Mouse (Mus musculus) v-Abl transformed pro-B cells (cell line): ENCODE measurements around the gene Slc16a13.

Experiments
- in situ Hi-C, 2 experiments: fragments of 400-800 bp; cut with MboI; formaldehyde crosslinking; loops; one replicate each; pipeline ENCODE4 v1.15.1; 2025; ENCODE audit not compliant: unreplicated experiment in 2 of 2

Gene Slc16a13

DNA sequence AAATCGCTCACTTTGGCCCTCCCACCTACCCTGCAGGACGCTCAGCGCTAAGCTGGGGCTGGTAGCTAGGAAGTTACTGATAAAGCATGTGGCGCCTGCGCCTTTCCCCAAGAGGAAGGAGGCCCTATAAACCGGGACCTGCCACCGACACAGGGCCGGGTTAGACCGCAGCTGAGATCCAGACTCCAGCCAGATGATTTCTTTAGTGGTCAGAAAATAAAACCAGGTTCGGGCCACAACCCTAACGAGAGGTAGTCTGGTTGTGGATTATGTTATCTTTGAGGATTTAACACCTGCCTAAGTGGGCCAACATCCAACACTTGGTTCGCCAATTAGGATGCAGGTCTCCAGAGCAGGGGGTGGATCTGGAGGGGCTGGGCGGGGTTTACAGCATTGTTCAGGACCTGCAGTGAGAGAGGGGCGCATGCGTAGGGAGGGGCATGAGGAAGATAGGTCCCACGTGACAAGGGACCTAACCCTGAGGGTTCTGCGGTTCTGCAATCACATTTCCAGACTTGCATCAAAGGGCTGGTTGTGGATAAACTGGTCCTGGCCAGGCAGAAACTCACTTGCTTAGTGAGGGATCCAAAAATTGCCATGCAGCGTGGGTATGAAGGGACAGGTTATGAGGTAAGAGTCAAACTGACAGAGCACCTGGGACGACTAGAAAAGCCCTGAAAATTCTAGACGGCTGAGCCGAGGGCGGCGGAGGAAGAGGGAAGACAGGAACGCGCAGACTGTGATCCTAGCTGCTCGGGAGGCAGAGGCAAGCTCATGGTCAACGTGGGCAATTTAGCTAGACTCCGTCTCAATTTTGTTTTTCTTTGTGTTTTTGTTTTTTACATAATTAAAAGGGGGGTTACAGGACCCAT is at the start of gene Slc16a13:
TSS of gene Slc16a13 (minus strand) at position 334 of the 872 bp plus-strand sequence.
- in situ Hi-C loops = loop anchor here in 1 of 2 experiments (25.0 kb wide), 1 partner anchor 534 kb away; the partner anchor contains the start of genes Senp3, Tnfsf12, Tnfsf13 and Tnfsfm13

DNA sequence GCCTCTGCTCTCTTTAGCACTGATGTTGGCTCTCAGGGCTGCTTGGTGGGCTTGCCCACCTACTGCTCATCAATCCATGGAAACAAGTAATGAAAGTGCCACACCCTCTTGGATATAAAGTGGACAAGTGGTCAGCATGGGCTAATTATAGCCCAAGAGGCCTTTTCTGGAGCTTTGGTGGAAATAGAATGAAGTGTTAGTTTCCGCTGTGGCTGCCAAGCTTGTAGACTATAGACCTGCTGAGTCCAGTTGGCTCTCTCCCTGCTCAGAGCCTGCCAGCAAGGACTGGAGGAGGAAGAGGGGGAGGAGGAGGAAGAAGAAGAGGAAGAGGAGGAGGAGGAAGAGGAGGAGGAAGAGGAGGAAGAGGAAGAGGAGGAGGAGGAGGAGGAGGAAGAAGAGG is 45.5 kb upstream of the Slc16a13 start:
- in situ Hi-C loops = no loop called here

DNA sequence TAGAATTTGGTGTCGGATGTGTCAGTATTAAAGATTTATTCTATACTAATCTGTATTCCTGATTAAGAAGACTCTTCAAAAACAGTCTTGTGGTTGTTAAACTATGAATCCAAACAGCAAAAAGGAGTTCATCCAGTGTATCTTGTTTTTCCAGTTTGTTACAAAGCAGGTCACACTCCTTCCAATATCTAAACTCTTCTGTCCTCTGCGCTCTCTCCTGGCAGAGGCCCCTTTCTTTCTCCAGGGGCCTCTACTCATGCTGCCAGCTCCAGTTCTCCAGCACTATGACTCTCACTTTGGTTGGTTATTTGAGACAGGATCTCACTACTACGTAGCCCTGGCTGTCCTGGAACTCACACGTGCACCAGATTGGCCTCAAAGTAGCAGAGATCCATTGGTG is 45.0 kb upstream of the Slc16a13 start:
- in situ Hi-C loops = no loop called here

DNA sequence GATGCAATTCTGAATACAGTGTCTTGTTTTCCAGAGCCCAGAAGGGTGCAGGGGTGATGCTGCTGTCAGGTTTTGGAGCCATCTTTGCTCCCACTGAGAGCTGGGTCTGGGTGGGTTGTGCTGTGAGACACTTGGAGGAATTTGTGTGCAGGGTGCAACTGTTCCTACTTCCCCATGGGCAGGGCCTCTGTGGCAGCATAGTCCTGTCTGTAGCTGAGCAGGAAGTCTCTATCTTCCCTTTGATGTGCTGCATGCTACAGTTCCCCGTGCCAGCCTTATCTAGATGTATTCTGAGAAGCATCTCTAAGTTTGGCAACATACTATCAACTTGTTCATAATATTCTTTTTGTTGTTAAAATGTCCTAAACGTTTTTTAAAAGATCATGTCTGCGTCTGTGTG is 44.4 kb upstream of the Slc16a13 start:
- in situ Hi-C loops = no loop called here

DNA sequence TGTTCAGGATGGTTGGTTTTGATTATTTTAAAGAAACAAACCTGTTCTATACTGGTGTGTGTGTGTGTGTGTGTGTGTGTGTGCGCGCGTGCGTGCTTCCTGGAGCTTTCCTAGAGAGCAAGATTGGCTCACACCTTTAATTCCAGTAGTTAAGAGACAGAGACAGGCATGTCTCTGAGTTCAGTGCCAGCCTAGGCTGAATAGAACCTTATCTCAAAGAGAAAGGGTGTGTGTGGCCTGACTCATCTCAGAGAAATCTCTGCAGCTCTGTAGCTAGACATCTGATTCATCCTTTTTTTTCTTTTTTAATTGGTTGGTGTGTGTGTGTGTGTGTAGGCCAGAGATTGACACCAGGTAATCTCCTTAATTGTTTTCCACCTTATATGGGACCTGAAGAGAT is 38.2 kb upstream of the Slc16a13 start:
- in situ Hi-C loops = no loop called here

DNA sequence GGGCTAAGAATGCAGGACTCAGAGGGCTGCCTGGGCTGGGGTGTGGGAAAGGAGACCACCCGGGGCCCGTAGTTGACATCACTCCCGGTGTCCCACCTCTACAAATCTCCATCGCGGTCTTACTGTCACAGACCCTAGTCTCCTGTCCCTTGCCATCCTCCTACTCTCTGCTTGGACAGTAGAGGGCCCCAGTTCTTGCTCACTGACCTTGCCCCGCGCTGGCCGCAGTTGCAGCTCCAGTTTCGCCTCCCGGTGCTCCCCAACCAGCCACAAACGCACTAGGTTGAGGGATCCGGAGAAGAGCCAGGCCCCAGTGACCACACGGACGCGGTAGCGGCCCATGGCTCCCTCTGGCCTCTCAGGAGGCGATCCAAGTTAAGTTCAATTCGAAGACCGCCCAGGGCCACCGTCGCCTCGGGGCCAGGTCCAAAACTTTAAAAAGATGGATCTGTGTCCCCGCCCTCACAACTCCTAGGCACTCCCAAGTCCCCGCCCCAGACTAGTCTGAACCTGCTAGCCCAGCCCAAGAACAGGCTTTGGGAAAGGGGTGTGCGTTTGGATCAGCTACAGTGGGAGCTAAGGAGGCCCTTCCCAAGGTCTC is 34.2 kb upstream of the Slc16a13 start, which contains the start of gene Alox12:
TSS of gene Alox12 (minus strand) at position 423 of the 601 bp plus-strand sequence.
- in situ Hi-C loops = no loop called here

DNA sequence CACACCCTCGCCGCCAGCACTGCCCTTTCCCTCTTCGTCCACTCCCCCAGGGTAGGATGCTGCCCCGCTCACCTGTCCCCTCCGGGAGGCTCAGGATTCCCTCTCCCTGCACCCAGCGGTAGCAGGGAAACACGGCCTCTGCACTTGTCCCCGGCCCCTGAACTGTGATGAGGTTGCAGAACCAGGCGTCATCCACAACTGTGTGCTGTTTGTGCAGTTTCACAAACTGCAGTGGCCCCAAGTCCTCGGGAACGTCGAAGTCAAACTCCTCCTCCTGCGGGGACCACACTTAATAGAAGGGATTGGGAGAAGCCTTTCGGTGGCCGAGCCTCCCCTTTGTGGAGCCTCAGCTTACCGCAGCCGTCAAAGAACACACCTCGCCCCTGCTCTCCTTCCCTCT is 33.5 kb upstream of the Slc16a13 start:
- in situ Hi-C loops = no loop called here

DNA sequence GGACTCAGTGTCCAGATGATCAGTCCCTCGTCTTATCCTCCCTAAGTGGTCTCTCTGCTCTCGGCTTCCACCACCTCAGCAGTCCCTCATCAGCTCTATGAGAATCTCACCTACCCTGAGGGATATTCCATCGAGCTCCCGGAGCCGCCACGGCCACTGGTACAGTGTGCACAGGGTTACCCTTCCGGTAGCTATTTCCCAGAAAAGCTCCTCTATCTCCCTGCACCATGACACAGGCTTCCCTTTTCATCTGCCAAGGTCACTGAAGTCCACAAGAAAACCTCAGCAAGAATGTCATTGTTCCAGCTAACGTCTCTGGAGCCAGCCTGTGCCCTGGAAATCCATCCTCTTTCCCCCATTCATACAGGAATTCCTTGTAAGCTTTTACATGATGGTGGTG is 31.0 kb upstream of the Slc16a13 start:
- in situ Hi-C loops = no loop called here

DNA sequence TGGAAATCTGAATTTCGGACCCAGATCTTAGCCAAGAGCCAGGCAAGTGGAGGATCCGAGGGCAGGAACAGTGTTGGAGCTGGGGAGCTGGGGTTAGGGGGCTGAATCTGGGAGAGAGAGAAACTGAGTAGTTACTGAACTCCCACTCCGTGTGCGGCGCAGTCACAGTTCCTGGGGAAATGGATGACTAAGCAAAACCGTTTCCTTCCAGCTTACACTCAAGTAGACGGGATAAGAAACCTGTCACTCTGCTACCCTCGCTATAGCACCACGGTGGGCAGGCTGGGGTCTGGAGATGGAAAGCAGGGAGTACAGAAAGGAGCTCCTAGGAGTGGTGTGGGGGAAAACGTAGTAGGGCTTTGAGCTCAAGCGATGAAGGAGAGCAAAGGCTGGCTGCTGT is 29.3 kb upstream of the Slc16a13 start:
- in situ Hi-C loops = no loop called here

DNA sequence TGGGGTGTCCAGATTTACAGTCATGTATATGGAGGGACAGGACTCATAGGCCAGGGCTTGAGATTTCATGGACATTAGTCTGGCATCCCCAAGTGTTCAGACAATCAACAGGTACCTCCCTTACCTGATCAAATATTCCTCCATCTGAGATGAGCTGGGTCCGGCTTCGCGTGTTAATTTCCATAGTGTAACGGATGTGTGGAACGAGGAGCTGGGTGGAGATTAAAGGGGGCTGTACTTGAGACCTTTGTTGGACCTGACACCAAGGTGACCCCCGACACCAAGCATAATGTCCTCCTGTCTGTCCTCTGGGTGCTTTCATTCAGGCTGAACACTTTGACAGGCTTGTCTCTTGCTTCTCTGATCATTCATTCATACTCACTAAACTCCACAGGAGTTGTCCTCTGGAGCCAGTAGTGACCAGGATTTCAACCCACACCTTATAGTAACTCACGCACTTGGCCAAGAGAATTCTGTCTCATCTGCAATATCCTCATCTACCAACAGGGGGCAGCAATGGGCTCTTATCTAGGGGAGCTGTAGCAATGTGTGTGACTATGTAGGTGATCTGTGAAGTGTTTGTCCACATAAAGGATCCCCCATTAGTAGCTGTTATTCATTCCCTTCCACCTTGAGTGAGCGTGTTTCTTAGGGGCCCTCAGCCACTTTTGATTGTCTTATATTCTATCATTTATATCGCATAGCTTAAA is 26.4 kb upstream of the Slc16a13 start:
- in situ Hi-C loops = loop anchor here (5.0 to 25.0 kb wide), 4 partner anchors 60 to 515 kb away; partner anchors contain the start of genes Gltpd2 (in 2 of the 2), Tm4sf5 (in 2 of the 2), Vmo1 (in 2 of the 2) and 4930544D05Rik (in 1 of the 2)

DNA sequence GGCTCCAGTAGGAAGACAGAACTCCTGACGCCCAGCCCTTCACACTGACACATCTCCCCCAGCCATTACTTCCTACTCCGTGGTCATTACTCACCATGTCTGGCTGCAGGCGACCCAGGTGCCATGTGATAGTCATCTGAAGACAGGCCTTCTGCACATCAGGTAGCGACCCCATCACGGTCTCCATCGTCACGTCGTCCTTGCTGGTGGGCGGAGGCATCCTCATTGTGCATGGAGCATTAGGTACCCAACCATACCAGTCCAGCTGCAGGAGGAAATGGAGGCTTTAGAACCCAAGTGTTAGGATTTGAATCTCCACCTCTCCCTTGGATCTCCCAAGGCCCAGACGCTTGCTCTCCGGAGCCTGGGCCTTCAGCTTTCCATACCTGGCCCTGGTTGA is 21.7 kb upstream of the Slc16a13 start:
- in situ Hi-C loops = loop anchor here (25.0 kb wide), 3 partner anchors 270 to 520 kb away; partner anchors contain the start of genes Gltpd2 (in 2 of the 2), Tm4sf5 (in 2 of the 2), Vmo1 (in 2 of the 2) and 4930544D05Rik (in 1 of the 2)

DNA sequence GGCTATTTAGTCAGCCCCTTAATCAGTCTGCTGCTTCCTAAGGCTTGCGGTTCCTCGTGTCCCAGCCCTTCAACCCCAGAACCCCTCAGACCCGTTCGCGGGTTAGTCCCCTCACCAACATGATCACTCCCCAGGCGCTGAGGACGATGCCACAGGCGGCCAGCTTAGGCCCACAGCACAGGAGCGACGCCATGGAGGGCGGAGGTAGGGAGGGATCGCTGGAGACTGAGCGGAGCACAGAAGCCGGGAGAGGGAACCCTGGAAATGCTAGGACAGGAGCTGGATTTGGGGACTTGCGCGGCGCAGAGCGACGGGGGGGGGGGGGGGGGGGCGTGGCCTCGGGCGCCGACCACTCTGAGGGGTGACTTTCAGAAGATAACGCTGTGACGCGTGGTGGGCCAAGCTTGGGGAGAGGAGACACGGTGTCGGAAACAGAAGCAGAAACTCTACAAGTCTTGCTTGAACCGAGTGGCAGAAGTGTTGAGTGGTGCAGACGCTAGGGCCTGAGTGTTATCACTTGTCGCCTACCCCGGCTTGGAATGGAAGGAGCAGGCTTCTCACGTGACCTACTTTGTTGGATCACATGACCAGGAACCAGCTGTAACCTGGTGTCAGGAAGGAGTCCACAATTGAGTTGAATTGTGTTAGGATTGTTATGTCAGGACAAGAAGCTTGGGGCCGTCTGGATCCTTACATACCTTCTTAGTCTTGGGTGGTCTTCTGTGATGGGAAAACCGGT is 18.8 kb upstream of the Slc16a13 start, which contains the start of the genes Gm21988 and Rnasek:
TSS of gene Gm21988 (minus strand) at position 290 of the 739 bp plus-strand sequence.
TSS of gene Rnasek (minus strand) at position 302 of the 739 bp plus-strand sequence.
- in situ Hi-C loops = loop anchor here (25.0 kb wide), 3 partner anchors 273 to 523 kb away; partner anchors contain the start of genes Gltpd2 (in 2 of the 2), Tm4sf5 (in 2 of the 2), Vmo1 (in 2 of the 2) and 4930544D05Rik (in 1 of the 2)

DNA sequence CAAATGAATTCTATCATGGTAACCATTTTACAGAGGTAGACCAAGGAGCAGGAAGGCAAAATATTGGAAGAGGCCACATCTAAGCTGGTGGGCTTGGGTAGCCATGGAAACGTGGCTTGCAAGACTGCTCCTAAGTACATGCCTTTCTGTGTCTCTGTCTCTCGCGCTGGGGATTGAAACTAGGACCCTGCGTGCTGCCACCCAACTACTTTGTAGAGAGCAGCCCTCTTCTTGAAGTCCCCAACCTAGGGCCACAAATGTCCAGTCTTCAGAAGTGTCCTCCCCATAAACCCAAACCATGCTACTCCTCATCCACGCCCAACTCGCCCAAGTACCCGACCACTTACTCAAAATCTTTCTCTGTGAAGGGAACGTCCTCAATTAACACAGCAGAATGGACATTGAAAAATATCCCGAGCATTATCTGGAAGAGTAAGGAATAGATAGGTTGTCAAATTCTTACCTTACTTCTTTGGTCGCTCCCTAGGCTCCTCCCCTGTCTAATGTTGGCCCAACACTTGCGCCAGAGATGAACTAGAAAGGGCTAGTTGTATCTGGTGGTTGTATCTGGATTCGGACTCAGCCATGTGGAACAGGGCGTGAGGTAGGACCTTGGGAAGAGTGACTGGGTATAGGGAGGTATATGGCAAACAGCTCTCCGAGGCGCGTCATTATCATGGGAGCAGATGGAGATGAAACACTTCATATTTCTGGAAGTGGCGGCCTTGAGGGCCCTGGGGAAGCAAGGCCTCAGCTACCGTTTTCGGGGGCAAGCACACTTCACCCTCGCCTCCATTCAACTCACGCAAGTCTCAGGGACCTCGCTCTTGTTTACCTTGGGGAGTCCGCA is 18.0 kb upstream of the Slc16a13 start:
- in situ Hi-C loops = loop anchor here (25.0 kb wide), 3 partner anchors 273 to 523 kb away; partner anchors contain the start of genes Gltpd2 (in 2 of the 2), Tm4sf5 (in 2 of the 2), Vmo1 (in 2 of the 2) and 4930544D05Rik (in 1 of the 2)

DNA sequence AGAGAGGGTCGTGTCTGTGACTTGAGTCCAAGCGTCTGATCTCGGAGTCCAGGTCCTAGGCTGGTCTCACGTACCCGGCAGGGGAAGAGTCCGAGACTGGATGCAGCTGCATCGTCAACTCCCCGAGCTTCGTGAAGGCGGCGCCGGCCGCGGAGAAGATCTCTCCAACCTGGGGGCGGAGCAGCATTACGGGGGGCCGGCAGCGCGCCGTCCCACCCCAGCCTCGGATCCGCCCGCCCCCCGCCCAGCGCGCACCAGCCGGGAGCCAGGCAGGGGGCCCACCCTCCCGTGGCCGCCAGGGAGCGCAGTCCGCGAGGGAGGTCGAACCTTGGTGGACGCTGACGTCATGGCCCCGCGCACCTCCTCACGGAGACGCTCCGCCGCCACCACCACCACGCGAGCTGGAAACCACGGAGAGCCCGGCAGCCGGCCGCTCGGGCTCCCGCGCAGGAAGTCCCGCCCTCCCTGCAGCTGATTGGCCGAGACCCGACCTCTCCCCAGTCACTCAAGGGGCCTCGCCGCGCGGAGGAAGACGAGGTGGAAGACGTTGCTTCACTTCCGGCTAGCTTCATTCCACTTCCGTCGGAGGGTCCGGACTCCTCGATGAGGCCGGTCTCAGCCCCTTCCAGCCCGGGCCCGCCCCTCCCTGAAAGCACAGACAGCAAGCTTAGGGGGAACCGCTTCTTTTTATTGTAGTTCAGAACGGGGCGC is 16.7 kb upstream of the Slc16a13 start, which contains the start of gene 0610010K14Rik:
TSS of gene 0610010K14Rik (minus strand) at position 458 of the 711 bp plus-strand sequence.
- in situ Hi-C loops = loop anchor here (25.0 kb wide), 3 partner anchors 275 to 525 kb away; partner anchors contain the start of genes Gltpd2 (in 2 of the 2), Tm4sf5 (in 2 of the 2), Vmo1 (in 2 of the 2) and 4930544D05Rik (in 1 of the 2)

DNA sequence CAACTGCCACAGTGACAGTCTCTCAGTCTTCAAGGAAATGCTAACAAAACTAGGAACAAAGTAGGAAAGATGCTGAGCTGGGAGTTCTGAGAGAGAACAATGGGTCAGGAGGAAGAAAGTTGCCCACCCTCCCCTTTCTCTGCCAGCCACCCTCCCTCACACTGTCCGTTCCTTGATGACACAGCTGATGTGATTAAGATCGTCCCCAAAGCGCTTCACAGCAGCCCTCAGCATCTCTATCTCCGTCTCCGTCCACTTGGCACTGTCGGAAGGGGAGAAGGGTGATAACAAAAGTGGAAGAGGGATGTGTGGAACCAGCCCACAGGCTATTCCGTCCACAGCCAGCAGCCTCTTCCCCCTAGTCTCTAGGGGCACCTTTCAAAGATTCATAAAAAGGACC is 15.9 kb upstream of the Slc16a13 start:
- in situ Hi-C loops = loop anchor here (25.0 kb wide), 3 partner anchors 276 to 526 kb away; partner anchors contain the start of genes Gltpd2 (in 2 of the 2), Tm4sf5 (in 2 of the 2), Vmo1 (in 2 of the 2) and 4930544D05Rik (in 1 of the 2)

DNA sequence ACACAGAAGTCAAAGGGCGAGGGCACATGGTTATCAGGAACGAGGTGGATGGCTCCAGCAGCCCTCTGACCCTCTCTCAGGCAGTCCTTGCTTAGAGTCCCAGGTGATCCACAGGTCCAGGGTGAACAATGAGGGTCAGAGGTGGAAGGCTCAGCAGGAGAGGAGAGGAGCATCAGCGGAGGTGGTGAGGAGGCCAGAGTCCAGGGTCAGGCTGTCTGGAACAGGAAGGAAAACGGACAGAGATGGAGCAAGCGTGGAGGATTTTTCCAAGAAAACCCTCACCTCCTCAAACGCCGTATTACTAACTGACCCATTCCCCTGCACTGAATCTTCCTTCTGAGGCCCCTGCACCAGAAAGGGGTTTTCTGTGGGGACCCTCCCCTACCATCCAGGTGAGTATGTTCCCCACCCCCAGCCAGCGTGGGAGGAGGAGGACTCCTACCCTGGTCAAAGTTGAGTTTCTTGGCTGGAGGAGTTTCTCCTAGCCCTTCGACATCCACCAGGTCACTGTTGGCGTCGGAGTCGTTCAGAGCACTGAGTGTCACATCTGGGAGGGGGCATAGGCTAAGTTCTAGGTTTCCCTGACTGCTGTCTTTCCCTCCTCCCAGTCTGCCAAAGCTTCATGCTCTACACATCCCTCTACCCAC is 14.5 kb upstream of the Slc16a13 start:
- in situ Hi-C loops = loop anchor here (25.0 kb wide), 3 partner anchors 277 to 527 kb away; partner anchors contain the start of genes Gltpd2 (in 2 of the 2), Tm4sf5 (in 2 of the 2), Vmo1 (in 2 of the 2) and 4930544D05Rik (in 1 of the 2)

DNA sequence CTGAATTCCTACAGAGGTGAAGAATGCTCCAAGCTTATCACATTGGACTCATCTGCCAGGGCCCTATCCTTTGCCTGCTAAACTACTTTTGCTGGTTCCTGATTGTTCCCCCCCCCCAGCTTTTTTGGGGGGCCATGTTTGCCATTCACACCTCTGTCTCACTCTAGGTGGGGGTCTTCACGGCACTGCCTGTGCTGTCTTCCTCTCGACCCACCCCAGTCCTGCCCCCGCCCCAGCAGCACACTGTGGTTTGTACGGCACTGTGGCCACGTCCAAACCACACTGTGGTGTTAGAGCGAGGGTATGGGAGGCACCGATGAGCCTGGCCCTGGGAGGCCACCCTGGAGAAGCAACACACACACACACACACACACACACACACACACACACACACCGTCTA is 13.6 kb upstream of the Slc16a13 start:
- in situ Hi-C loops = loop anchor here (25.0 kb wide), 3 partner anchors 278 to 528 kb away; partner anchors contain the start of genes Gltpd2 (in 2 of the 2), Tm4sf5 (in 2 of the 2), Vmo1 (in 2 of the 2) and 4930544D05Rik (in 1 of the 2)
